Mouse (Mus musculus): ENCODE data around the gene Htr1b. TPM values are rescaled to one million over a fixed set of nuclear protein-coding genes. Genes with fewer than 3 reads are reported as not detected.

Htr1b gene
- 3.8 and 5.8 TPM in 2 replicates for polyA plus RNA-seq (2012; rRNA removed)

- WGBS, result 1% methylated on average over 26 of the region's 26 CpGs
- no peaks in the 10 kb centered on the region for H3K4me1 ChIP-seq (ENCODE audit: control insufficient read depth, insufficient read depth, low read length)
- no peaks in the 10 kb centered on the region for H3K36me3 ChIP-seq (ENCODE audit: control insufficient read depth, insufficient read depth, low read length)
- H3K27me3 ChIP-seq (replicated peaks; ENCODE audit: control insufficient read depth, insufficient read depth, low read length), result no peaks in the 10 kb centered on the region; the same call in none of the 2 replicates
- peak; percentile 28 for DNase-seq
- no peak within 1 kb of the TSS for H3K27ac ChIP-seq (ENCODE audit: insufficient read depth, low read depth, low read length)
- H3K4me3 ChIP-seq (ENCODE audit: insufficient read depth, low read depth, low read length), result peak within 1 kb of the TSS; percentile 48
- TF ChIP-seq POLR2A (IDR thresholded peaks at IDR 0.05; ENCODE audit: low read depth, low read length) (no peak), CTCF (conservative IDR thresholded peaks at IDR 0.05; ENCODE audit: insufficient read depth, insufficient read length, low read depth, low read length) (no peak)
Measured at GRCm38 (mm10) chr9:81633437-81633973, at the start of gene Htr1b. Gene Htr1b, minus strand, starts transcription at chr9:81633828.

GRCm38 (mm10) chr9:81676716-81677115 lies 43.1 kb upstream of the Htr1b start:
- peak; percentile 79 for DNase-seq
- Histone ChIP-seq H3K27me3 (replicated peaks; ENCODE audit: control insufficient read depth, insufficient read depth, low read length) (no peaks in the 10 kb centered on the region; the same call in 1 of the 2 replicates), H3K4me1 (ENCODE audit: control insufficient read depth, insufficient read depth, low read length) (no peaks in the 10 kb centered on the region), H3K4me3 (ENCODE audit: insufficient read depth, low read depth, low read length) (no peak overlapping the region), H3K27ac (ENCODE audit: insufficient read depth, low read depth, low read length) (peak overlapping the region; percentile 86; the same call in 1 of the 2 replicates), H3K36me3 (ENCODE audit: control insufficient read depth, insufficient read depth, low read length) (no peaks in the 10 kb centered on the region)
- 48% methylated on average over 1 of the region's 1 CpGs for WGBS
- TF ChIP-seq CTCF (conservative IDR thresholded peaks at IDR 0.05; ENCODE audit: insufficient read depth, insufficient read length, low read depth, low read length) (no peak), POLR2A (IDR thresholded peaks at IDR 0.05; ENCODE audit: low read depth, low read length) (no peak)

GRCm38 (mm10) chr9:81637486-81637885 lies 3.9 kb upstream of the Htr1b start:
- 90% methylated on average over 1 of the region's 1 CpGs for WGBS
- no peak for DNase-seq
- Histone ChIP-seq H3K27ac (ENCODE audit: insufficient read depth, low read depth, low read length) (no peak overlapping the region), H3K36me3 (ENCODE audit: control insufficient read depth, insufficient read depth, low read length) (no peaks in the 10 kb centered on the region), H3K4me1 (ENCODE audit: control insufficient read depth, insufficient read depth, low read length) (no peaks in the 10 kb centered on the region), H3K27me3 (replicated peaks; ENCODE audit: control insufficient read depth, insufficient read depth, low read length) (no peaks in the 10 kb centered on the region; the same call in none of the 2 replicates), H3K4me3 (ENCODE audit: insufficient read depth, low read depth, low read length) (no peak overlapping the region)
- TF ChIP-seq POLR2A (IDR thresholded peaks at IDR 0.05; ENCODE audit: low read depth, low read length), result no peak
- no peak for TF ChIP-seq CTCF (conservative IDR thresholded peaks at IDR 0.05; ENCODE audit: insufficient read depth, insufficient read length, low read depth, low read length)

- no peak overlapping the region for H3K27ac ChIP-seq (ENCODE audit: insufficient read depth, low read depth, low read length)
- H3K27me3 ChIP-seq (replicated peaks; ENCODE audit: control insufficient read depth, insufficient read depth, low read length), result no peaks in the 10 kb centered on the region; the same call in none of the 2 replicates
- H3K36me3 ChIP-seq (ENCODE audit: control insufficient read depth, insufficient read depth, low read length), result no peaks in the 10 kb centered on the region
- no peak for TF ChIP-seq POLR2A (IDR thresholded peaks at IDR 0.05; ENCODE audit: low read depth, low read length)
- no peak; the same call in 1 of the 2 replicates for TF ChIP-seq CTCF (conservative IDR thresholded peaks at IDR 0.05; ENCODE audit: insufficient read depth, insufficient read length, low read depth, low read length)
- DNase-seq, result peak; percentile 41
- no peak overlapping the region; the same call in 1 of the 2 replicates for H3K4me3 ChIP-seq (ENCODE audit: insufficient read depth, low read depth, low read length)
- no peaks in the 10 kb centered on the region for H3K4me1 ChIP-seq (ENCODE audit: control insufficient read depth, insufficient read depth, low read length)
- WGBS, result 5% methylated on average over 8 of the region's 8 CpGs
Measured at GRCm38 (mm10) chr9:81635109-81635508, 1.5 kb upstream of the Htr1b start.

GRCm38 (mm10) chr9:81634163-81634562 lies 535 bp upstream of the Htr1b start:
- no peak for DNase-seq
- H3K27me3 ChIP-seq (replicated peaks; ENCODE audit: control insufficient read depth, insufficient read depth, low read length), result no peaks in the 10 kb centered on the region; the same call in none of the 2 replicates
- WGBS, result 4% methylated on average over 10 of the region's 10 CpGs
- no peak overlapping the region for H3K27ac ChIP-seq (ENCODE audit: insufficient read depth, low read depth, low read length)
- H3K4me3 ChIP-seq (ENCODE audit: insufficient read depth, low read depth, low read length), result no peak overlapping the region
- H3K36me3 ChIP-seq (ENCODE audit: control insufficient read depth, insufficient read depth, low read length), result no peaks in the 10 kb centered on the region
- H3K4me1 ChIP-seq (ENCODE audit: control insufficient read depth, insufficient read depth, low read length), result no peaks in the 10 kb centered on the region
- TF ChIP-seq POLR2A (IDR thresholded peaks at IDR 0.05; ENCODE audit: low read depth, low read length) (no peak), CTCF (conservative IDR thresholded peaks at IDR 0.05; ENCODE audit: insufficient read depth, insufficient read length, low read depth, low read length) (no peak)

GRCm38 (mm10) chr9:81632736-81633436 lies 742 bp downstream of the Htr1b start:
- peak; percentile 4 for DNase-seq
- no peak for TF ChIP-seq CTCF (conservative IDR thresholded peaks at IDR 0.05; ENCODE audit: insufficient read depth, insufficient read length, low read depth, low read length)
- TF ChIP-seq POLR2A (IDR thresholded peaks at IDR 0.05; ENCODE audit: low read depth, low read length), result no peak
- H3K4me1 ChIP-seq (ENCODE audit: control insufficient read depth, insufficient read depth, low read length), result no peaks in the 10 kb centered on the region
- no peaks in the 10 kb centered on the region; the same call in none of the 2 replicates for H3K27me3 ChIP-seq (replicated peaks; ENCODE audit: control insufficient read depth, insufficient read depth, low read length)
- H3K36me3 ChIP-seq (ENCODE audit: control insufficient read depth, insufficient read depth, low read length), result no peaks in the 10 kb centered on the region
- H3K4me3 ChIP-seq (ENCODE audit: insufficient read depth, low read depth, low read length), result peak overlapping the region; percentile 48
- 1% methylated on average over 47 of the region's 47 CpGs for WGBS
- no peak overlapping the region for H3K27ac ChIP-seq (ENCODE audit: insufficient read depth, low read depth, low read length)

GRCm38 (mm10) chr9:81632191-81632735 lies 1.4 kb downstream of the Htr1b start:
- H3K27me3 ChIP-seq (replicated peaks; ENCODE audit: control insufficient read depth, insufficient read depth, low read length), result no peaks in the 10 kb centered on the region; the same call in none of the 2 replicates
- H3K27ac ChIP-seq (ENCODE audit: insufficient read depth, low read depth, low read length), result no peak overlapping the region
- DNase-seq, result no peak
- peak overlapping the region; percentile 48 for H3K4me3 ChIP-seq (ENCODE audit: insufficient read depth, low read depth, low read length)
- H3K36me3 ChIP-seq (ENCODE audit: control insufficient read depth, insufficient read depth, low read length), result no peaks in the 10 kb centered on the region
- TF ChIP-seq POLR2A (IDR thresholded peaks at IDR 0.05; ENCODE audit: low read depth, low read length) (no peak), CTCF (conservative IDR thresholded peaks at IDR 0.05; ENCODE audit: insufficient read depth, insufficient read length, low read depth, low read length) (no peak)
- WGBS, result 2% methylated on average over 30 of the region's 31 CpGs
- H3K4me1 ChIP-seq (ENCODE audit: control insufficient read depth, insufficient read depth, low read length), result no peaks in the 10 kb centered on the region

All from kidney, adult 2 months (tissue).